Mouse (Mus musculus): ENCODE measurements at regions not wholly inside any gene's neighbourhood (a gene's known extent, or its start where the extent isn't known, plus 50 kb on each side); places are given as distances from the start of the nearest gene placed in this dataset.

DNA sequence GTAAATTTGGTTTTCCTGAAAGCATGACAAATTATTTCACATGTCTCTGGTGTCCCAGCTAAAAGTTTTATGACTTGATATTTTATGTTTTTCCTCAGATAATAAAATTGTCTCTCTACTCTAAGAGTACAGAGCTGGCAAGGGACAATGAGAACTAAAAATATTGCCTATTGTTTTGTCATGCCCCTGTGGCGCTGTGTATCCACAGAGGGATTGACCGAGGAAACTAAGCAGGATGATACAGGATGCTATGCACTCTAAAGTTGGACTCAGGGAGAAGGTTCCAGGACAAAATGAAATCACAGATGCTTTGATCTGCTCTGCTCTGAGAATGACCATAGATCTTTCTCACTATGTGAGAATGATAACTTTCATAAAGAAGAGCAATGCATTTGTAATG lies 1203.3 kb upstream of the Flrt2 start:
- TF ChIP-seq POLR2A (IDR thresholded peaks at IDR 0.05; ENCODE audit: low read depth, low read length), result no peak
- TF ChIP-seq CTCF (conservative IDR thresholded peaks at IDR 0.05 in 1 of 2, IDR thresholded peaks at IDR 0.05 in 1 of 2; ENCODE audit: low read depth in 2 of 2, low read length in 2 of 2), result no peak
- no peak for TF ChIP-seq NRF1 (IDR thresholded peaks at IDR 0.05; ENCODE audit: low read depth, low read length)
- TF ChIP-seq ZMIZ1 (IDR thresholded peaks at IDR 0.05; ENCODE audit: low read depth, low read length), result no peak
- no peak for TF ChIP-seq ETS1 (conservative IDR thresholded peaks at IDR 0.05; ENCODE audit: low read depth, low read length)
- no peak for TF ChIP-seq HCFC1 (IDR thresholded peaks at IDR 0.05; ENCODE audit: low read depth, low read length)
- TF ChIP-seq EP300 (IDR thresholded peaks at IDR 0.05; ENCODE audit: low read length), result no peak
- TF ChIP-seq MAX (IDR thresholded peaks at IDR 0.05; ENCODE audit: low read length), result no peak
- TF ChIP-seq PAX5 (IDR thresholded peaks at IDR 0.05; ENCODE audit: low read length), result no peak
- TF ChIP-seq ZC3H11A (IDR thresholded peaks at IDR 0.05; ENCODE audit: low read depth, low read length), result no peak
- TF ChIP-seq NELFE (IDR thresholded peaks at IDR 0.05; ENCODE audit: low read depth, low read length), result no peak
- no peak for TF ChIP-seq MEF2A (IDR thresholded peaks at IDR 0.05; ENCODE audit: borderline replicate concordance, low read depth, low read length)
- no peak for TF ChIP-seq JUN (IDR thresholded peaks at IDR 0.05; ENCODE audit: insufficient read depth, low read depth, low read length)
